Mouse (Mus musculus): Measurements from ENCODE around the gene Stx8. TPM values are rescaled to one million over a fixed set of nuclear protein-coding genes. Genes with fewer than 3 reads are reported as not detected.
A peak's percentile ranks its signal among the peaks of the same experiment; 100 is the strongest.

Stx8 gene
- polyA plus RNA-seq, 2 experiments, result 23.3 to 65.3 TPM

DNA sequence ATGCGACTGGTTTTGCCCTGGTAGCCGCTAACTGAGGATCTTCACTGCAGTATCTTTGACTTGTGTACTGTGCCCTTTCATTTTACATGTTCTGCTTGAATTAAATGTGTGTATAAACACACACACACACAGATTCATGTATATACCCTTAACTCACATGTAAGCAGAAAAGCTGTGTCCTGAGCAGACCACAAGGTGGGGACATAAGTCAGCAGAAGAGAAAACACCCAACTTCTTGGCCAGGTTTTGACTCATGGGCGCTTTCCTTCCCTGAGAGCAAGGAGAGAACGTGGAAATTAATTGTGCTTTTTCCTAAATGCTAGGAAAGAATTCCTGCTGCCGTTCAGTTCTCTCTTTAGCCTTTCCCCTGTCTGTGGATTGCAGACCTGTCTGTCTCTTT, 33.6 kb downstream of the Stx8 start:
- 67% methylated on average over 5 of the region's 5 CpGs for WGBS
- ATAC-seq (ENCODE audit: low FRiP score, low read depth) (no peak), DNase-seq (ENCODE audit: low spot score) (peak; percentile 69)
- TF ChIP-seq POLR2A (IDR thresholded peaks at IDR 0.05; ENCODE audit: borderline replicate concordance, extremely low read depth, insufficient read depth, insufficient read length), result no peak
- no peak overlapping the region for H3K27ac ChIP-seq (replicated peaks; ENCODE audit: low read depth, low read length)
- no peak overlapping the region for H3K4me2 ChIP-seq (replicated peaks; ENCODE audit: low read depth, low read length, severe bottlenecking)
- no peak overlapping the region for H3K4me3 ChIP-seq (replicated peaks; ENCODE audit: low read length)
- H3K36me3 ChIP-seq (ENCODE audit: control insufficient read depth, insufficient read depth, low read length), result 0 out of 2 replicates have a peak, but pooled peaks cover 3% of the 10 kb centered on the region
- no peak overlapping the region for H3K9ac ChIP-seq (ENCODE audit: low read depth, low read length, severe bottlenecking)
- no peaks in the 10 kb centered on the region for H3K9me3 ChIP-seq (ENCODE audit: control insufficient read depth, low read length)
- H3K4me1 ChIP-seq (ENCODE audit: control insufficient read depth, insufficient read depth, low read length), result 0 out of 2 replicates have a peak, but pooled peaks cover 3% of the 10 kb centered on the region
- H3K27me3 ChIP-seq (ENCODE audit: control insufficient read depth, insufficient read depth, low read length), result no peaks in the 10 kb centered on the region

- 20% methylated on average over 6 of the region's 6 CpGs for WGBS
- DNase-seq (ENCODE audit: low spot score) (peak; percentile 79), ATAC-seq (ENCODE audit: low FRiP score, low read depth) (no peak; the same call in 1 of the 2 replicates)
- Histone ChIP-seq H3K27ac (replicated peaks; ENCODE audit: low read depth, low read length) (no peak overlapping the region), H3K27me3 (ENCODE audit: control insufficient read depth, insufficient read depth, low read length) (no peaks in the 10 kb centered on the region), H3K4me3 (replicated peaks; ENCODE audit: low read length) (no peak overlapping the region), H3K4me1 (ENCODE audit: control insufficient read depth, insufficient read depth, low read length) (0 out of 2 replicates have a peak, but pooled peaks cover 3% of the 10 kb centered on the region), H3K9ac (ENCODE audit: low read depth, low read length, severe bottlenecking) (no peak overlapping the region), H3K36me3 (ENCODE audit: control insufficient read depth, insufficient read depth, low read length) (no peaks in the 10 kb centered on the region), H3K9me3 (ENCODE audit: control insufficient read depth, low read length) (no peaks in the 10 kb centered on the region), H3K4me2 (replicated peaks; ENCODE audit: low read depth, low read length, severe bottlenecking) (no peak overlapping the region)
- no peak for TF ChIP-seq POLR2A (IDR thresholded peaks at IDR 0.05; ENCODE audit: borderline replicate concordance, extremely low read depth, insufficient read depth, insufficient read length)
These were observed 38.2 kb downstream of the Stx8 start for GRCm38 (mm10) chr11:68004191-68004590.

DNA sequence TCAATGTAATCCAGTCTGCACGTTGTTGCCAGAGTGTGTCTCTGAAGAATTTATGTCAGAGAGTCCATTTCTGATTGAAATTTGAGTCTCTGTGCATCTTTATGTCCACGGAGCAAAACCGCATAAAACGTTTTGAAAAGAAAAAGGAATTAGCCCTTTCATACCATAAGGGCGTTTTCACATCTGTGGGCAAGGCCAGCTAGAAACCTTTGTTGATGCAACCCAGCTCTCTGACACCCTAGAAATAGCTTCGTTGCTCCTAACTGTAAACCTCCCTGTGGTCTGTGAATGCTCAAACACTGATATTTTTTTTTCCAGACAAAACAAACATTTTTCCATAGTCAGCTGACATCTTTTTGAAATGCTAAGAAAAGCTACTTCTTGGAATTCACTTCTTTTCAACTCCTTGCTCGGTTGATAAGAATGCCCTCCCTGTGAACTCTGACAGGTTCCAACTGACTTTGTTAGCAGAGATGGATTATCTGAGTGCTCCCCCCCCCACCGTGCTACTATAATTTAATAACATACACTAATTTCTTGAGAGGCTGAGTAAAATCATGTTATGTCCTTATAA, 40.3 kb downstream of the Stx8 start:
- WGBS, result 33% methylated on average over 8 of the region's 8 CpGs
- Histone ChIP-seq H3K27ac (replicated peaks; ENCODE audit: low read depth, low read length) (no peak overlapping the region), H3K4me2 (replicated peaks; ENCODE audit: low read depth, low read length, severe bottlenecking) (no peak overlapping the region), H3K9ac (ENCODE audit: low read depth, low read length, severe bottlenecking) (no peak overlapping the region), H3K4me3 (replicated peaks; ENCODE audit: low read length) (no peak overlapping the region), H3K9me3 (ENCODE audit: control insufficient read depth, low read length) (no peaks in the 10 kb centered on the region), H3K36me3 (ENCODE audit: control insufficient read depth, insufficient read depth, low read length) (no peaks in the 10 kb centered on the region), H3K27me3 (ENCODE audit: control insufficient read depth, insufficient read depth, low read length) (no peaks in the 10 kb centered on the region), H3K4me1 (ENCODE audit: control insufficient read depth, insufficient read depth, low read length) (no peaks in the 10 kb centered on the region)
- ATAC-seq (ENCODE audit: low FRiP score, low read depth), result no peak
- no peak for TF ChIP-seq POLR2A (IDR thresholded peaks at IDR 0.05; ENCODE audit: borderline replicate concordance, extremely low read depth, insufficient read depth, insufficient read length)
- DNase-seq (ENCODE audit: low spot score), result no peak

DNA sequence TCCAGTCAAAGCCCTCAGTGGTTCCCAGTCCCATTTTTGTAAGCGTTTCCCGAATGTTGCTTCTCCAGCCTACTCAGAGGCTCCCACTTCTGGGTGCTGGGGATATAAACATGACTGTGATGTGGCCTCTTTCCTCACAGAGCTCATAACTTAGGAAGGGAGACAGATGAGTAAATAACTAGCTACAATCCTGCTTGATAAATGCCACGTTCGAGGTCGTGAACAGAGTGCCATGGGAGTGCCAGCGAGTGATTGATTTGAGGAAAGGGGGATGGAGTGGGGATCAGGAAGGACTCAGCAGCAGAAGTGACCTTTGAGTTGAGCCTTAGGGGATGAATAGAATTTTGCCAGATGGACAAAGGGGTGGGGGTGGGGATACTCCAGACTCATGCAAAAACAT, 41.7 kb downstream of the Stx8 start:
- no peak for ATAC-seq (ENCODE audit: low FRiP score, low read depth)
- no peak for TF ChIP-seq POLR2A (IDR thresholded peaks at IDR 0.05; ENCODE audit: borderline replicate concordance, extremely low read depth, insufficient read depth, insufficient read length)
- no peaks in the 10 kb centered on the region for H3K9me3 ChIP-seq (ENCODE audit: control insufficient read depth, low read length)
- H3K4me2 ChIP-seq (replicated peaks; ENCODE audit: low read depth, low read length, severe bottlenecking), result no peak overlapping the region
- no peaks in the 10 kb centered on the region for H3K36me3 ChIP-seq (ENCODE audit: control insufficient read depth, insufficient read depth, low read length)
- 56% methylated on average over 6 of the region's 6 CpGs for WGBS
- H3K4me1 ChIP-seq (ENCODE audit: control insufficient read depth, insufficient read depth, low read length), result no peaks in the 10 kb centered on the region
- DNase-seq (ENCODE audit: low spot score), result no peak
- H3K27me3 ChIP-seq (ENCODE audit: control insufficient read depth, insufficient read depth, low read length), result no peaks in the 10 kb centered on the region
- no peak overlapping the region for H3K4me3 ChIP-seq (replicated peaks; ENCODE audit: low read length)
- H3K27ac ChIP-seq (replicated peaks; ENCODE audit: low read depth, low read length), result no peak overlapping the region
- no peak overlapping the region for H3K9ac ChIP-seq (ENCODE audit: low read depth, low read length, severe bottlenecking)

GRCm38 (mm10) chr11:68009377-68009776, 43.4 kb downstream of the Stx8 start:
- H3K36me3 ChIP-seq (ENCODE audit: control insufficient read depth, insufficient read depth, low read length), result no peaks in the 10 kb centered on the region
- no peaks in the 10 kb centered on the region for H3K4me1 ChIP-seq (ENCODE audit: control insufficient read depth, insufficient read depth, low read length)
- H3K27me3 ChIP-seq (ENCODE audit: control insufficient read depth, insufficient read depth, low read length), result no peaks in the 10 kb centered on the region
- DNase-seq (ENCODE audit: low spot score), result no peak
- H3K4me3 ChIP-seq (replicated peaks; ENCODE audit: low read length), result no peak overlapping the region
- H3K9ac ChIP-seq (ENCODE audit: low read depth, low read length, severe bottlenecking), result no peak overlapping the region
- no peak overlapping the region for H3K27ac ChIP-seq (replicated peaks; ENCODE audit: low read depth, low read length)
- WGBS, result 47% methylated on average over 5 of the region's 5 CpGs
- no peaks in the 10 kb centered on the region for H3K9me3 ChIP-seq (ENCODE audit: control insufficient read depth, low read length)
- no peak for TF ChIP-seq POLR2A (IDR thresholded peaks at IDR 0.05; ENCODE audit: borderline replicate concordance, extremely low read depth, insufficient read depth, insufficient read length)
- ATAC-seq (ENCODE audit: low FRiP score, low read depth), result no peak
- H3K4me2 ChIP-seq (replicated peaks; ENCODE audit: low read depth, low read length, severe bottlenecking), result no peak overlapping the region
